Mouse (Mus musculus): ENCODE measurements at regions not wholly inside any gene's neighbourhood (a gene's known extent, or its start where the extent isn't known, plus 50 kb on each side); places are given as distances from the start of the nearest gene placed in this dataset.

DNA sequence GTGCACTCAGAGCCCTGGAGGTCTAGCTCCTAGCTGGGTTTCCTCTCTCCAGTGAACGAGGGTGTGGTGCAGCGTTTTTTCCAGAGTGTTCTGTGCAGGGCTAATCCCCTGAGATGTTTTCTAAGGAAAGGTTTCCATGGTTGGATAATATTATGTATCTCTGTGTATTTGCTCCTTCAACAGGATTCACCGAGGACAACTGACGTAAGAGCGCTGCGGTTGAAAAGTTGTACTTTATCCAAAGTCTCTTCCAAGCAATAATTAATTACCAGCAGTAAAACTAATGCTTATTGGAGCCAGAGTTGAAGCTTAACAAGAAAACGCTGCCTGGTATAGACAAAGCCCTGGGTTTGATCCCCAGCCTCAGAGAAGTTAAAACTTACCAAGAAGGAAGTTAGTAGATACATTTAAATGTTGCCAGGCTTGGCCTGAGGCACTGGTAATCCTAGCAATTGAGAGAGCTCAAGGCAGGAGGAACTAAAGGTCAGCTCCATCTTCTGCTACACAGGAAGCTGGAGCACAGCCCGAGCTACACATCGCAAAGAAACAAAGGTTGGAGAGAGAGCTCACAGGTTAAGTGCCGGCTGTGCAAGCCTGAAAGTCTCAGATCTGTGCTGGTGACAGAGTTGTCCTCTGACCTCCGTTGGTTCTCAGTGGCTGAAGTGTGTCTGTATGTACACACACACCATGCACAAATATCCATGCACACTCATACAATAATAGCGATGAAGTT lies 51.2 kb upstream of the Rap1b start:
- DNase-seq: peak; percentile 56

DNA sequence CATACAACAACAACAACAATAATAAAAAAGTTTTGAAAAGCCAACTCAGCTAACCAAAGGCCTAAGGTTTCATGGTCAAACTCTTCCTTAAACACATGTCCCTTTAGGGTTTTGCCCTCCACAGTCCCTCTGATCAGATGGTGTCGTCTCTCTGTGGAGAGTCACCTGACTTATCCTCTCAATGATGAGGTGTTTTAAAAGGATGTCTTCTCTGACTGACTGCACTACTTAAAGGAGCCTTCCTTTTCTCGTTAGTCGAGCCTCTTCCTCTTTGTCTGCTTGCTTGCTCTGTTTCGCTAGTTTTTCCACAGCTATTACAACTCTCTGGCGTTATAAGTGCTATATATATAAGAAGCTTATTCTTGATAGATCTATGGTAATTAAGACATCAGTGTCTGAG lies 51.9 kb upstream of the Rap1b start:
- no peak for DNase-seq

DNA sequence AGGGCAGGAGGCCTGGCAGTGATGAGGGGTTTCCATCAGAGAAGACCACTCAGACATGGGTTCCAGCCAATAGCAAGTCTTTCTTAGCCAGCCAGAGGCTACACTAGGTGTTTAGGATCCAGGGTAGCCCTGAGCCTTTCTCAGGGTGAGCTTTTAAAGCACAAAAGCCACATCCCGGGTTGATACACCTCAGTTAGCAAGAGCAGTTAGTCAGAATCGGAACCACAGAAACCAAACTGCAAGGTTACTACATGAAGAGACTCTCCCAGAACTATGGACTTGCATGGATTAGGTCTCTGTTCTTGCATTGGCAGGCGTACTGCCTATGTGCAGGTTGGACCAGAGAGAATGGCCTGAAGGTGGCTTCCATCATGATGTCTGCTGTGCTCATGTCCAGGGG lies 52.6 kb upstream of the Rap1b start:
- DNase-seq: no peak

DNA sequence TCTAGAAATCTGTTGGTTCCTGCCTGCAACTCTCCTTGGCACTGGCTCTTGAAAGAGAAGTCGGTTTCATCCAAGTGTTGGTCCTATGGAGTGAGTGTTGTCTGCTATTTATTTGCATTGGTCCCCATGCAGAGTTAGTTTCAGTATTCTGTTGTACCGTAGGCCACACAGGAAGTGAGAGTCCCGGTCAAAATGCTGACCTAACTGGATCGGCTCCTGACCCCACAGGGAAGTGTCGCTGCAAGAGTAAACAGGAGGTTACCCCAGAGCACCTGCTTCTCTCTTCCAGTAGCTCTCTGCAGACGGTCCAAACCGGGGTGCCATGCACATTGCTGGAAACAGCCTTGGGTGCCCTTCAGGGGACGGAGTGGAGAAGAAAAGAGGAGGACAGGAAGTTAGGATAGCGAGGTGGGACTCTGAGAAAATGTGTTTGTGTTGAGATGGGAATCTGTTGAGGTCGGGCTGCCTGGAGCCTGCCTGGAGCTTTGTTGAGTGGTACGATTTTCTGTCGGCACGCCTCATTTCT lies 53.6 kb upstream of the Rap1b start:
- DNase-seq: peak; percentile 24

DNA sequence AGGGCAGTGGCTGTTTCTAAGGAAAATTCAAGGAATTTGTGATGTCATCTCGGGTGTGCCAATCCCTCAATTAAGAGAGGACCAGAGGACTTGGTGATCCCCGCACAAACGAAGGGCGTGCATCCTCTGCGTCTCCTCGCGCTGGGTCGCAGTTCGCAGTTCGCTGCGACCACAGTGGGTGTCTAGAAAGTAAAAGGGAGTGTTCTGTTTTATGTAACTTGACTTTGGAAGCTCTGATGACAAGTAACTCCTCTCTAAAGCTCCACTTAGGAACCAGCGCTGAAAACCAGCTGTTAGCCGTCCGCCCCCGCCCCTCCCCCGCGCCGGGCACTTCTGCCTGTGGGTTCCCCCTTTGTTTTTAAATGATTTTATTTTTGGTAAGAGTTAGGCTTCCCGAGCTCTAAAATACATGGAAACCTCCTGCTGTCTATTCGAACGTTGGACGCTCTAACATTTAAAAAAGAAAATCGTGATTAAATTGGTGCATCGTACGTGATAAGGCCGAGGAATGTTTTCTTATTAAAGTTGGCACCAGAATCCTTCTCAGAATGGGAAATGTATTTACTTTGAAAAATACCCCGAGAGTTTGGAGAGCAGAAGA lies 59.9 kb upstream of the Rap1b start:
- no peak for DNase-seq

DNA sequence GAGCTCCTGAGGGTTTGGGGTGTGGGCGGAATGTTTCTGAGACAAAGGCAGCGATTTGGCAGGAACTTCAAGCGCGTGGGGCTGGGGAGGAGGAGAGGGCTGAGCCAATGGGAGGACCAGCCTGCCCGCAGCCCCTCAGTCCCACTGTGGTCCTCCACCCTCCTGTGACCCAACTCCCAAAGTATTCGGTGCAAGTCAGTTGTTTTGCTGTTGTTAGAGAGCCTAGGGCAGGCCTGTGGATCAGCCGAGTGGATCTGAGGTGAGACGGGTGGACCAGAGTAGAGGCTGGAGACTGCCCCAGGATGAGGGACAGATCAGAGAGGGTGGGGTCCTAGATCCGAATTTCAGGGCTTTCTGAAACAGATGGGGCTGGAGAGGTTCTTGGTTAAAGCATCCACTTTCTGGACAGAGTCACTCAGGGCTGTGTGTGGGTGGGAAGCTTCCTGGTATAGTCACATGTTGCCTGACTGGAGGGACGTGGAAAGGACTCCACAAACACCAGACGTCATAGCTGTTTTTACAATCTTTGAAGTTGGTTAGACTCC lies 60.5 kb upstream of the Rap1b start:
- peak; percentile 44 for DNase-seq

DNA sequence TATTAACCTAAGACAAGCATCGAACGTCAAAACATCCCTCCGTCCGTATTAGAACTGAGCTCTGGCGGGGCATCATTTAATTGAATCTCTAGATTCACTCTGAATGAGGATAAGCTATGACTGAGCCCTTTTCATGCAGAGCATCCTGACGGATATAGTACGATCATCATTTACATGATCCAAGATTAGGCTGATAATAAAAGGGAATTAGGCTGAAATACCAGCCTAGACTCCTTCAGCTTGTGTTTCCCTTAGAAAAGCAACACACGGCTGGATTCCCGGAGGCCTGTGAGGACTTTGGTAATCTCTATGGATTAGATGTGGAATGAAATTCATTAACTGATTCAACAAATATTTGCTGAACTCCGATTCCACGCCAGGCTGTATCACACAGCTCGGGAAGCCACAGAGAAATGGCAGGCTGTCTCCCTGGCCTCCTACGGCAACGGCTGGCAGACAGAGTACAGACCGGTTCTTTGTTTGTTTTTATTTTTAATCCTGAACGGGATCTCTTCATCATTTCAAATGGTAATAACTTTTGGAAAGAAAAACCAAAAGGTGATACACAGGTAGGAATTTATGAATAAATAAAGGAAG lies 62.3 kb upstream of the Rap1b start:
- no peak for DNase-seq

DNA sequence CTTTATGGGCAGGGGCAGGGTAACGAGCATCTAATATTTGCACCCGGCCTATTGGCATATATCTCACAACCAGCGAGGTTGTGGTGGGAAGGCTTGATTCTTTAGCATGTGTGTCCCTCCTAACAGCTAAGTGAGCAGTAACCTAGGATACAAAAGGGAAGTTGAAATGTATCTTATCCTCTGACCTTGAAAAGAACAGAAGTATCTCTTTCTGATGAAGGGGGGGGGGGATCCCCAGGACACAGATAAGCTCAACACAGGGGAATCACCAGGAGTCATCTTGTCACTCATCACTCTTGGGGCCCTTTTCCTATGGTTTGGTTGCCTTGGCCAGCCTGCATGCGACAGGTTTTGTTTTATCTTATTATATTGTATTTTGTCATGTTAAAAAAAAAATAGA lies 63.3 kb upstream of the Rap1b start:
- DNase-seq: no peak

DNA sequence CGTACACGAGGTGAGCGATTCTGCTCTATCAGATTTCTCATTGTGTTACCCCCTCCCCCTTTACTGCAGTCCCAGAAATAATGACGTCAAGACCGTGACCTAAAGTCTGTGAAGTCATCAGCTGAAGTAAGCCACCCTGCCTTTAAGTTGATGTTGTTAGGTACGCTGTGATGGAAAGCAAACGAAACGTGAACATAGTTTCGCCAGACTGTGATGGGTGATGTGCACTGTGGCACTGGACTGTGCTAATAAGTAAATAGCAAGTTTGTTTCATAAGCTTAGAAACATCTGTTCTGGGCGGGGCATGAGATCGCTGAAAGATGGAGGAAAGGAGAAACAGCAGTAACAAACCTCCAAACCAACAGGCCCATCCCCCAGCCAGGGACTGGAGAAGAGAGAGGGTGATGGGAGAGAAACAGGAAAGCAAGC lies 64.0 kb upstream of the Rap1b start:
- no peak for DNase-seq

DNA sequence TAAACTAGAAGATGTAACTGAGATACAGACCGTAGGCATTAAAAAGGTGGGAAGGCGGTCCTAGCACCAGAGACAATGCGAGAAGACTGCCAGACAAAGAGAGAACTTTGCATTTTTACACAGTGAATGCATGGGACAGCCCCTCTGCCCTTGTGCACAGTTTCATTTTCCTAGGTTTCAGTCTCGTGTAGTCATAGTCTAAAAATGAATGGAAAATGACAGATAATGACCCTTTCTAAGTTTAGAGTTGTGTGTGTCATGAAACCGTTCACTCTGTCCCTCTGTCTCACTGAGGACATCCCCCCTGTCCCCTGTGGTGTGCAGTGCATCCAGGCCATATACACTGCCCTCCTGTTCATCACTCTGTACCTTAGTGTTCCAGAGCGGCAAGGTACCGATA lies 64.6 kb upstream of the Rap1b start:
- no peak for DNase-seq

DNA sequence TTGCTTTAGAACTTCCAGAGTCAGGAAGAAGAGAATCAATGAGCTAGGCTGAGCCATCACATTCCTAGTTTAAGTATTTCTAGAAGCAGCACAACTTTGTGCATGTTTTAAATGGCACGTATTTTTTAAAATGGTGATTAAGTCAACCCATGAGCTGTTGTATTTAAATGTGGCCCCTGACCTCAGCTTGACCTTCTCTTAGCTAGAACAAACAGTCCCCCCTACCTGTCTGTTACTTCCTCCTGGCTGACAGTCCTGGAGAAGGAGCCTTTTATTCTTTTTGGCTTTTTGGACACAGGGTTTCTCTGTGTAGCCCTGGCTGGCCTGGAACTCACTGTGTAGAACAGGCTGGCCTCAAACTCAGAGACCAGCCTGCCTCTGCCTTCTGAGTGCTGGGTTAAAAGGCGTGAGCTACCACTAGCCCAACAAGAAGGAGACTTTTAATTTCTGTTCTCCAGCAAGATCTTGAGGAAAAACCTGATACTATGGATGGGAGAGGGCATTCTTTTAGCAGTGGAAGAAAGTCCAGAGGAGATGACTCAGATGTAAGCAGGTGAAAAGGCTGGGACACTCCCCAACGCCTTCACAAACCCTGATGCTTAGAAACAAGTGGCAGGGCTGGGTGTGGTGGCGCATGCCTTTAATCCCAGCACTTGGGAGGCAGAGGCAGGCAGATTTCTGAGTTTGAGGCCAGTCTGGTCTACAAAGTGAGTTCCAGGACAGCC lies 69.3 kb upstream of the Rap1b start:
- no peak for DNase-seq

DNA sequence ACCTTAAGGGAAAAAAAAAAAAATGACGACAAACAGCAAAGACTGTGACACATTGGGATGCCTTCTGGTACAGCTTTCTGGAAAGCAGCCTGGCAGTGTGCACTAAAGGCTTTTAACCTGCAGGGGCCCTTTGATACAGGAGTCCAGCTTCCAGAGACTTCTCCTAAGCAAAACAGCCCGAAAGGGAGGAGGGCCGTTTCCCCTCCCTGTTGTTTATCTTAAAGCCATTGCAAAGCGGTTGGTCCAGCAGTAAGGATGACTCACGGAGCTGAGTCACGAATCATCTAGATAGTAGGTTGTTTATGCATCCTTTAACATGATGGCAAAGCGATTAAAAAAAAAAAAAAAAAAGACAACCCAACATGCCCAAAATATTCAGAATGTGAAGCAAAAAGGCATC lies 70.4 kb upstream of the Rap1b start:
- no peak for DNase-seq

DNA sequence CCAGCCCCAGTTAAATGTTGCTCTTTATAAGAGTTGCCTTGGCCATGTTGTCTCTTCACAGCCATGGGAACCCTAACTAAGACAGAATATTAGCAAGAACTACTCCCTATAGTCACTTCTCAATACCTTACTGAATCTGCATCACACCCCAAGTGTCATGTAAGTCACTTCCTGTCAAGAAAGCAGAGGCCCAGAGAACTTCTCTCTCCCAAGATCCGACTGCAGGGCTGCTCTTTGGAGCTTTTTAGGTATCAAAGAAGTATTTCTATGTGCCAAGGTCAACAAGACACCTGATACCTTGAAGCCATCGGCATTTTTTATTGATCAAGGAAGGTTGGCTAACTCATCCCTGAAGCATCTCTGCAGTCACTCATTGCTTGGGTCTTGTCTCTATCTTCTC lies 72.0 kb upstream of the Rap1b start:
- DNase-seq: no peak

DNA sequence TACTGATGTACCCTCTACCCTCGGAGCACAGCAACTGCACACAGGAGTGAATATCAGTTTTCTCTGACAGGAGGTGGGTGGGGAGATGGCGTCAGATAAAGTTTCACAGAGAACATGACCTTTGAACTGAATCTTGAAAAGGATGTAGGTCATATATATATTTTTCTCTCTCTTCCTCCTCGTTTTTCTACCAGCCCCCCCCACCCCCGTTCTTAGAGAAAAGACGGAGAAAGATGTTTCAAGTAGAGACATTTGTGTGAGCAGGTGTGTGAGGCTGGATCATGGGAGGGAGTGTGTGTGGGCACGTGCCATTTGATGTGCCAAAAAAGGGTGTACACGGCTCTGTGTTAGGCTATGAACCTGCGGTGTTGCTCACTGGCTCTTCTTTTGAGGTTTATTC lies 72.8 kb upstream of the Rap1b start:
- no peak for DNase-seq

DNA sequence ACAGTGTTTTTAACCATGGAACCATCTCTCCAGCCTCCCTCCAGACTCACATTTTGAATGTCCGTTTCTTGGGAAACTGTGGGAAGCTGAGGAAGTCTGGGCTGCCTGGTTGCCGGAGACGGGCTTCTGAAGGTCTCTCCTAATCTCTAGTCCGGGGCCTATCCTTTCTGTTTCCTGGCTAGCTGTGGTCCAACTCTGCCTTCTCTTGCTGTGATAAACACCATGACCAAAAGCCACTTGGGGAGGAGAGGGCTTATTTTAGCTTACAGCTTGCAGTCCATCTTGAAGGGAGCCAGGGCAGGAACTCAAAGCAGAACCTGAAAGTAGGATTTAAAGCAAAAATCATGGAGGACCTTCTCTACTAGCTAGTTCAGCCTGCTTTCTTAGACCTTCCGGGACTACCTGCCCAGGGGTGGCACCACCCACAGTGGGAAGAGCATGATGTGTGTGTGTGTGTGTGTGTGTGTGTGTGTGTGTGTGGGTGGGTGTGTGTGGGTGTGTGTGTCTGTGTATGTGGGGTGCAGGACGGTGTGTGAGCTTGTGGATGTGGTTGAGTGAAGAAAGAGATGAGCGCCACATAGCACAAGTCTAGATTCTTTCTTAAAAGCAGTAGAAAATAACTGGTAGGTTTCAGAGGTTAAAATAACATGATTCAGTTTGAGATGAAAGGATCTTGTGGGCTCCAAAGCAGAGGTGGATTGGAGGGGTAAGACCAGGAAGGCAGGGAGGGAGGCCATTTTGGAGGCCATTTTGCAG lies 73.5 kb upstream of the Rap1b start:
- DNase-seq: no peak

DNA sequence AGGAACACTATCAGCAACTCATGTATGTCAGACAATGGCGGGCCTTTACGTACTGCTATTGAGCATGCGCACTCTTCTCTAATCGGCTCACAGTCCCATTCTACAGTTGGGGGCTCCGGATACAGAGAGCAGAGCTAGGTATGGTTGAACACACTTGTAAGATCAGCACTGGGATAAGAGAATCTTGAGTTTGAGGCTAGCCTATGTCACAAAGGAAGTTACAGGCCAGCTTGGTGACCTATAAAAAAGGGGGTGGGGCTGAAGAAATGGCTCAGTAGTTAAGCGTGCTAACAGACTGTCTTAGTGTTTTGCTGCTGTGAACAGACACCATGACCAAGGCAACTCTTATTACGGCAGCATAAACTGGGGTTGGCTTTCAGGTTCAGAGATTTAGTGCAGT lies 79.4 kb upstream of the Rap1b start:
- no peak for DNase-seq

DNA sequence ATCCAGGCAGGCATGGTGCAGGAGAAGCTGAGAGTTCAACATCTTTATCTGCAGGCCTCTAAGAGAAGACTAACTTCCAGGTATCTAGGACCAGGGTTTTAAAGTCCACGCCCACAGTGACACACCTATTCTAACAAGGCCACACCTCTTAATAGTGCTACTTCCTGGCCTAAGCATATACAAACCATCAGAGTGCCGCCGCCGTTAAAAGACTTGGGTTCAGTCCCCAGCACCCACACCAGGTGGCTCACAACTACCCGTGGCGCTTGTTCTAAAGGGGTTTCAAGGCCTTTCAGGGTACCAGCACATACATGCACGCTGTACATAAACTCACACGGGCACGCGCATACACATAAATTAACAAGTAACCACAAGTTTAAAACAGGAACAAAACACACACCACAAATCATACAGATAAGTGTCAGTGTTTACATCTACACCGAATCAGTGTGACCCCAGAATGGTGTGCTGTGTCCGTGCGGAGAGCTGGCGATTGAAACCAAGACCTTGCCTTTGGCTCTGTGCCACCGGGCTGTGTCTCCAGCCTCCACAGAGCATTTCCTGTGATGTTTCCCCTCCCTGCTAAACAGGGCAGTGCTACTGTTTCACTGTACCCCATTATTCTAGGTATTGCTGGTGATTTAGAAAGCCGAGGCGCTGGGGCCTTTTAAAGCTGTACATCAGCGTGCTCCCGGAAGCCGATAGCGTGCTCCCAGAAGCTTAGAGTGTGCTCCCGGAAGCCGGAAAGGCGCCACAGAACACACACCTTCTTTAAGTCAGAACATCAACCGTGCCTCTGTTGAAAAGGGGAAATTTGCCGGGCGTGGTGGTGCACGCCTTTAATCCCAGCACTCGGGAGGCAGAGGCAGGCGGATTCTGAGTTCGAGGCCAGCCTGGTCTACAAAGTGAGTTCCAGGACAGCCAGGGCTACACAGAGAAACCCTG lies 80.0 kb upstream of the Rap1b start:
- DNase-seq: peak; percentile 20

DNA sequence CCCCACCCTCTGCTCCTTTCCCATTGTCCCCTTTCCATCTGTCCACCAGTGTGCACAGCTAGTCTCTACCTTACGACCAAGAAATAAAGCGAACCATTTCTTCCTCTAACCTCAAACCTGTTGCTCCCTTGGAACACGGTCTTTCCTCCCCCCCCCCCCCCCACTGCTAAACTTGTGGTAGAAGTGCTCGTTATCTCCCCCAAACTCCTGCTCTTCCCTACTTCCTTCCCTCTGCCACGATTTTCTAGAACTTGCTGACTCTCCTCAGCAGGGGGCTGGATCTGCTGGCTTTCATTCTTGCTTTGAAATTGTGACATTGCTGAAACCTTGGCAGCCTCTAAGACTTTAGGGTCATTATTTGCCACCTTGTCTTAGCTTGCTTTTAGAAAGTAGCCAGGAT lies 83.2 kb upstream of the Rap1b start:
- DNase-seq: no peak

DNA sequence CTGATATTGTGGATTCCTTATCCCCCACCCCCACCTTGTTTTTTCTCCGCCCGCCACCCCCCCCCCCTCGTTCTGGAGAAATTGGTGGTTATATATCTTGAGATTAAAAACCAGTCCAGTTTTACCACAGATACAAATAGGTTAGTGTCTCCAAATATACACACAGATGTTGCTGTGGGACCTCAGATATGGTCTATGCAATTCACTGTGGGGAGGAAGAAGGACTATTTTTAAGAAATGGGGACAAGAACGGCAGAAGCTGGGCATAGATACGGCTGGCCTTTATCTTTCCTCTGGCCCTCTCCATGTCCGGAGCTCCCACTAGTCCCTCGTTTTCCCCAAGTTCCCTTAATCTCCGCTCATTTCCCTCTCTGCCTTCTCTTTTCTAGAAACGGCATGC lies 89.0 kb upstream of the Rap1b start:
- no peak for DNase-seq

DNA sequence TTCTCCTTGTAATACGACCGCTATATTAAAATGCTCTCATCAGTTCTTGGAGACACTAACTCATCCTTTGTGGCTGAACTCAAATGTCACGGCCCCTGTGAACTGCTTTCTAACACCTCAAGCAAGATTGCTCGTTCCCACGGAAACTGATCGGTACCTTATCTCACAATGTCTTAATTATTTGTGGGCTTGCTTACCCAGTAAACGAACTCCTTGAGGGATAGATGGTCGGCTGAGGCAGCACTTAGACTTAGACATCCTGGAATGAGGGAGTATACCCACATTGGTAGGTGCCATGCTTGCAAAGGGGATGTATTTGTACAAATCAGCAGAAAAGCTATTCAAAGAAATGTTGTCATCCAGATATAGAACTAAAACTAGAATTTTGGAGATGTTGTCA lies 92.9 kb upstream of the Rap1b start:
- DNase-seq: no peak

Measured in kidney, adult 11 months (tissue).